Mouse (Mus musculus) hindbrain, postnatal 0 days (tissue): ENCODE measurements around the gene Stag3. TPM values are rescaled to one million over a fixed set of nuclear protein-coding genes. Genes with fewer than 3 reads are reported as not detected.
A peak's percentile ranks its signal among the peaks of the same experiment; 100 is the strongest.

ENCODE experiments used
- ATAC-seq: fragments of 200-750 bp; cut with Nextera tagmentation; 2 replicates; pipeline ENCODE4 v1.8.0; 2017; ENCODE audit warnings: mild to moderate bottlenecking, moderate TSS enrichment, moderate library complexity
- DNase-seq: peaks from one replicate; pipeline ENCODE4 v3.0.0-alpha.2; 2015; ENCODE audit warnings: low spot score
- H3K27ac ChIP-seq: fragments of 300-500 bp; sonication (generic); 2 replicates; pipeline ENCODE4 v1.5.1; 2014; ENCODE audit warnings: mild to moderate bottlenecking
- H3K27me3 ChIP-seq: fragments of 300-500 bp; sonication (generic); 2 replicates; pipeline ENCODE4 v1.6.1; 2014; ENCODE audit warnings: low read length, mixed read lengths; ENCODE audit not compliant: insufficient read depth
- H3K36me3 ChIP-seq: fragments of 300-500 bp; sonication (generic); 2 replicates; pipeline ENCODE4 v1.6.1; 2014; ENCODE audit warnings: low read length, mixed read lengths; ENCODE audit not compliant: insufficient read depth
- H3K4me1 ChIP-seq: fragments of 300-500 bp; sonication (generic); 2 replicates; pipeline ENCODE4 v1.6.1; 2014; ENCODE audit warnings: antibody characterized with exemption, low read length, mixed read lengths; ENCODE audit not compliant: insufficient read depth
- H3K4me2 ChIP-seq: fragments of 300-500 bp; sonication (generic); 2 replicates; pipeline ENCODE4 v1.6.1; 2014; ENCODE audit warnings: low read depth, mild to moderate bottlenecking, low read length, moderate library complexity, mixed read lengths
- H3K4me3 ChIP-seq: fragments of 300-500 bp; sonication (generic); 2 replicates; pipeline ENCODE4 v1.5.1; 2014; ENCODE audit warnings: low read length
- H3K9ac ChIP-seq: fragments of 300-500 bp; sonication (generic); replicated peaks from 2 replicates; pipeline ENCODE4 v1.6.1; 2014; ENCODE audit warnings: mild to moderate bottlenecking, low read length, moderate library complexity, mixed read lengths
- H3K9me3 ChIP-seq: fragments of 300-500 bp; sonication (generic); 2 replicates; pipeline ENCODE4 v1.6.1; 2016; ENCODE audit warnings: low read length, mixed read lengths
- CTCF ChIP-seq: IDR thresholded peaks from 2 replicates; pipeline ENCODE4 v1.5.1; 2016; ENCODE audit warnings: antibody characterized with exemption, control low read depth, low read depth
- WGBS: fragments of 180-500 bp; shearing (Covaris S2); extraction: QIAGEN DNeasy Blood & Tissue Kit; methylation state at CpG from one replicate; pipeline ENCODE4 v1.1.7; 2014; 5-methylcytosine and 5-hydroxymethylcytosine counted together
- polyA plus RNA-seq: library from polyadenylated mRNA; unstranded; fragments of >200 nt; fragmentation: Nextera tagmentation; extraction: Ambion mirVana; gene quantifications from 2 replicates; pipeline ENCODE4 v1.2.1, GENCODE M21; 2015
- total RNA-seq: library from RNA; depleted of rRNA; stranded (reverse); fragments of >200 nt; gene quantifications from 2 replicates; pipeline ENCODE4 v1.2.3, GENCODE M21; 2014

Gene Stag3
- total and polyA plus RNA-seq, 2 experiments from 2014 or later, result 7.3 to 8.7 TPM

DNA sequence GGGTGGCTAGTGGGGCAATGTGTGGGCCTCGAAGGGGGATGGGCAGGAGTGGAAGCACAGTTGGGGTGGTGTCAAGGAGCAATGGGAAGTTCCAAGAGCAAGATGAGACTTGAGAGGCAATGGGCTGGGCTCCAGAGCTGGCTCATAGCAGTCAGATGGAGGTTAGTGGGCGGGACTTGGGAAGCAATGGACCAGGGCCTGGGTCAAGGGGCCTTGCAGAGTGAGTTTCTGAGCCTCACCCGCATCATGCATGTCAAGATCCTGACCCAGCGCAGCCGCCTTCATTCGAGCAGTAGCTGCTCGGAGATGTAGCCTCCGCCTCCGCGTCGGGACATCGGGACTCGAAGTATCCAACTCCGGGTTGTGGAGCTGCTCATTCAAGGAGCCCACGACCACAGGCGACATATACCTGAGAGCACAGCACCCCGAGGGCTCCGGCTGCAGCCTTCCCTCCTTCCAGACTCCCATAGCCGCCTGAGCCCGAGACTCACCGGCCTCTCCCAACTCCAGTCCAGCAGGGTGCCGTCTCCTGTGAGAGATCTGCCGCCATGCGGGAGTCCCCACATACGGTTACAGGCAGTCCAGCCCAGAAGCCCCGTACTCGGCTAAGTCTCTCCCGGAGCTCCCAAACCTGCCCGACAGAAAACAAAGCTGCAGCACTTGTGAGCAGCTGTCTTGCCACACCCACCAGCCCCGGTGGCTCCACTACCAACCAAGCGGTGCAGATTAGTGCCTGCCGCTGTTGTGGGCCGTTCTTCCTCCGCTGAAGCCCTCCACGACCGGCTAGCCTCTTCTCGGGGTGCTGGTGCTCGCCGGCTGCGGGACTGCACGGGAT is 4.6 kb upstream of the Stag3 start:
- peak overlapping the region; percentile 59 for H3K4me2 ChIP-seq
- H3K9me3 ChIP-seq, result no peaks in the 10 kb centered on the region
- H3K9ac ChIP-seq, result peak overlapping the region; percentile 44
- peaks cover 7% of the 10 kb centered on the region for H3K4me1 ChIP-seq
- H3K4me3 ChIP-seq, result peak overlapping the region; percentile 24
- DNase-seq (peak; percentile 26), ATAC-seq (no peak)
- no peak overlapping the region for H3K27ac ChIP-seq
- no peaks in the 10 kb centered on the region for H3K36me3 ChIP-seq
- no peaks in the 10 kb centered on the region for H3K27me3 ChIP-seq
- no peak for TF ChIP-seq CTCF
- WGBS, result 10% methylated on average over 41 of the region's 41 CpGs

GRCm38 (mm10) chr5:138277994-138278393 is 2.0 kb upstream of the Stag3 start:
- WGBS, result 86% methylated on average over 7 of the region's 7 CpGs
- Histone ChIP-seq H3K36me3 (no peaks in the 10 kb centered on the region), H3K4me1 (no peaks in the 10 kb centered on the region; the same call in 1 of the 2 replicates), H3K4me3 (no peak overlapping the region), H3K27ac (no peak overlapping the region), H3K4me2 (peak overlapping the region; percentile 70; the same call in 1 of the 2 replicates), H3K9ac (no peak overlapping the region), H3K9me3 (no peaks in the 10 kb centered on the region), H3K27me3 (no peaks in the 10 kb centered on the region)
- no peak for TF ChIP-seq CTCF
- no peak for DNase-seq
- ATAC-seq, result no peak

- whole genome bisulfite sequencing, result 24% methylated on average over 26 of the region's 26 CpGs
- Histone ChIP-seq H3K4me3 (peak overlapping the region; percentile 66), H3K9me3 (no peaks in the 10 kb centered on the region), H3K9ac (no peak overlapping the region), H3K4me1 (no peaks in the 10 kb centered on the region; the same call in 1 of the 2 replicates), H3K27ac (no peak overlapping the region), H3K4me2 (peak overlapping the region; percentile 70), H3K36me3 (no peaks in the 10 kb centered on the region), H3K27me3 (no peaks in the 10 kb centered on the region)
- TF ChIP-seq CTCF, result no peak
- ATAC-seq (no peak), DNase-seq (no peak)
These were observed 357 bp downstream of the Stag3 start for GRCm38 (mm10) chr5:138280425-138280768.

DNA sequence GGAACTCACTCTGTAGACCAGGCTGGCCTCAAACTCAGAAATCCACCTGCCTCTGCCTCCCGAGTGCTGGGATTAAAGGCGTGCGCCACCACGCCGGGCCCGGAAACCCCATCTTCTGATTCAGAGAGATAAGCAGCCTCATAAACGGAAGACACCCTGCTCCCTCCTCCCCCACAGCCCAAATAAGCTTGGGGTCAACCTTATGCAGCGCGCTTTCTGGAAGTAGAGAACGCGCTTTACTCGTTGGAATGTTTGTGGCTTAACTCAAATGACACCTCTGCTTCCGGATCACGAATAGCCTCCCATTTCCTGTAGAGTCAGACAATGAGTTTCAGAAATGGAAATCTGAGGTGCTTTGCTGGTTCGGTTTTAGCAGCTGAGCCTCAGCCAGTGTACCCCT is 789 bp downstream of the Stag3 start:
- peak overlapping the region; percentile 70; the same call in 1 of the 2 replicates for H3K4me2 ChIP-seq
- no peaks in the 10 kb centered on the region for H3K9me3 ChIP-seq
- no peaks in the 10 kb centered on the region; the same call in 1 of the 2 replicates for H3K4me1 ChIP-seq
- peak overlapping the region; percentile 66; the same call in 1 of the 2 replicates for H3K4me3 ChIP-seq
- ATAC-seq (no peak), DNase-seq (no peak)
- H3K27ac ChIP-seq, result no peak overlapping the region
- no peak for TF ChIP-seq CTCF
- no peaks in the 10 kb centered on the region for H3K27me3 ChIP-seq
- H3K9ac ChIP-seq, result no peak overlapping the region
- no peaks in the 10 kb centered on the region for H3K36me3 ChIP-seq
- WGBS, result 92% methylated on average over 15 of the region's 15 CpGs

DNA sequence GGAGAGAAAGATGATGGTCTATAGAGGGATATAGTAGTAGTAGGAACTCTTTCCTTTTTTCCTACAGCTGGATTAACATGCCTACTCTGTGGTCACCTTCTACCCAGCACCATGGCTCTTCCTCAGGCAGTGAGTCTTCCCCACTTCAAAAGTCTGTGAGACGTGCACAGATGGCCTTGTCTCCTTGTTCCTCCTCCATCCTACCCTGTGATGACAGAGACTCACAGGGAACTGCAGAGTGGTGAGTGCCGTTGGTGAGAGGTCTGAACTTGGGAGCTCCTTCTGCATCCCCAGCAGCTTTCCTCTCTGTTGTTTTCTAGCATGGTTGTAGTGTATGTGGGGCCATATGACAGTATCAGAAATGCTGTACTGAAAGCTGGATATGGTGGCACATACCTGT is 1.8 kb downstream of the Stag3 start:
- WGBS, result 86% methylated on average over 2 of the region's 2 CpGs
- H3K9ac ChIP-seq, result no peak overlapping the region
- no peak overlapping the region for H3K4me3 ChIP-seq
- no peaks in the 10 kb centered on the region for H3K36me3 ChIP-seq
- H3K27ac ChIP-seq, result no peak overlapping the region
- H3K4me2 ChIP-seq, result no peak overlapping the region
- ATAC-seq (no peak), DNase-seq (no peak)
- TF ChIP-seq CTCF, result no peak
- H3K9me3 ChIP-seq, result no peaks in the 10 kb centered on the region
- H3K27me3 ChIP-seq, result no peaks in the 10 kb centered on the region
- no peaks in the 10 kb centered on the region; the same call in 1 of the 2 replicates for H3K4me1 ChIP-seq

DNA sequence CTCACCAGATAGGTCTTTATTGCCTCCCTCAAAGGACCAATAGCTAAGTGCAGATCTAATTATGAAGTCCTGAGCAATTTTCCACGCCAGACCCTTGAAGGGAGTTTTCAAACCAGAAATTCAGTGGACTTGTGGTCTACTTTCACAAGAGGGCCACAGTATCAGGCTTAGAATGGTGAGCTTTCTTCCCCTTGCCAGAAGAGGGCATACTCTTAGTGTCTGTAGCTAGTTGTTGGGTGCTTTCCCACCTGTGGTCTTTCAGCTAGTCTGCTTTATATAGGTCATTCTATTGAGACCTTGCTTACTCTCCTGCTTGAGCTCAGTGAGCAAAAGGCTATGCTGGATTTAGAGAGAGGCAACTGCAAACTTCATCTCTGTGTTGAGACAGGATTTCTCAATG is 3.5 kb downstream of the Stag3 start:
- H3K4me1 ChIP-seq, result no peaks in the 10 kb centered on the region; the same call in 1 of the 2 replicates
- 74% methylated on average over 1 of the region's 1 CpGs for WGBS
- no peaks in the 10 kb centered on the region for H3K9me3 ChIP-seq
- no peak for ATAC-seq
- H3K27me3 ChIP-seq, result no peaks in the 10 kb centered on the region
- H3K4me2 ChIP-seq, result no peak overlapping the region
- H3K36me3 ChIP-seq, result no peaks in the 10 kb centered on the region
- DNase-seq, result no peak
- TF ChIP-seq CTCF, result no peak
- no peak overlapping the region for H3K4me3 ChIP-seq
- H3K9ac ChIP-seq, result no peak overlapping the region
- H3K27ac ChIP-seq, result no peak overlapping the region

DNA sequence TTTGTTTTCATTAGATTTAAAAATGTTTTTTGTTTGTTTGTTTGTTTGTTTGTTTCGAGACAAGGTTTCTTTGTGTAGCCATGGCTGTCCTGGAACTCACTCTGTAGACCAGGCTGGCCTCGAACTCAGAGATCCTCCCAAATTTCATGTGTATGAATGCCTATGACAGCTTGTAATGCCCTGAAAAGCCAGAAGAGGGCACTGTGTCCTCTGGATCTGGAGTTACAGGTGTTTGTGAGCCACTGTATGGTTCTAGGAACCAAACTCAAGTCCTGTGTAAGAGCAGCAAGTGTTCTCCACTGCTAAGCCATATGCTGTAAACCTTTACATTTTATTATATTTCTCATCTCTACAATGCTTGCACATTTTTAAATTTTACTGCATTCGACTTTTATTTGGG is 7.8 kb downstream of the Stag3 start:
- H3K9me3 ChIP-seq, result no peaks in the 10 kb centered on the region
- no peak for DNase-seq
- H3K4me2 ChIP-seq, result no peak overlapping the region
- no peak overlapping the region for H3K27ac ChIP-seq
- no peak overlapping the region for H3K9ac ChIP-seq
- H3K4me1 ChIP-seq, result no peaks in the 10 kb centered on the region
- TF ChIP-seq CTCF, result peak; percentile 8; the same call in 1 of the 2 replicates
- 0 out of 2 replicates have a peak, but pooled peaks cover 6% of the 10 kb centered on the region for H3K36me3 ChIP-seq
- WGBS, result 72% methylated on average over 3 of the region's 3 CpGs
- H3K27me3 ChIP-seq, result no peaks in the 10 kb centered on the region
- ATAC-seq, result no peak
- no peak overlapping the region for H3K4me3 ChIP-seq
